Mouse (Mus musculus) liver, embryonic 14.5 days (tissue): ENCODE measurements around the gene Dnajb9.

Experiments
- CTCF ChIP-seq: IDR thresholded peaks from 2 replicates; pipeline ENCODE4 v1.5.1; 2016; ENCODE audit warnings: antibody characterized with exemption, low read depth, control low read depth
- EP300 ChIP-seq: IDR thresholded peaks from 2 replicates; pipeline ENCODE4 v1.6.1; 2016; ENCODE audit warnings: antibody characterized with exemption, low read depth

GRCm38 (mm10) chr12:44197873-44198525 lies 12.1 kb downstream of the Dnajb9 start:
- TF ChIP-seq CTCF (no peak), EP300 (peak; percentile 59)
